Mouse (Mus musculus): Measurements from ENCODE around the gene Vps37b.

The Vps37b gene

GRCm38 (mm10) chr5:124021701-124022100 lies 10.4 kb downstream of the Vps37b start:
- DNase-seq (ENCODE audit: low read depth): no peak

GRCm38 (mm10) chr5:124021148-124021547 lies 10.9 kb downstream of the Vps37b start:
- DNase-seq (ENCODE audit: low read depth): no peak

GRCm38 (mm10) chr5:124019348-124020216 lies 12.5 kb downstream of the Vps37b start:
- peak; percentile 79 for DNase-seq (ENCODE audit: low read depth)

DNA sequence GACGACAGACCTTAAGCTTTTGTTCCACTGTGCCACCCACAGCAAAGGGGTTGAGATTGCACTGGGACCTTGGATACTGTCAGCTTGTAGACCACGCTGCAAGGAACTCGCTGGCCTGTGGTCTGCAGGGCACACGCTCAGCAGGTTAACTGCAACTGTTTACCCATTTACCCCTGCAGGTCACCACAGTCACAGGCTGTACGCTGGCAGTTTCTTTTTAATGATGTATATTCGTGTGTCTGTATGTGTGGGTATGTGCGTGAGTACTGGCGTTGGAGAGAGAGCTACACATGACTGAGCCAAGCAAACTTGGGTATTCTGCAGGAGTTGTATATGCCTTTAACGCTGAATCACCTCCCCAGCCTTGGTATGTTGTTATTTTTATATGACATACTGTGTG lies 13.4 kb downstream of the Vps37b start:
- DNase-seq (ENCODE audit: low read depth): no peak

DNA sequence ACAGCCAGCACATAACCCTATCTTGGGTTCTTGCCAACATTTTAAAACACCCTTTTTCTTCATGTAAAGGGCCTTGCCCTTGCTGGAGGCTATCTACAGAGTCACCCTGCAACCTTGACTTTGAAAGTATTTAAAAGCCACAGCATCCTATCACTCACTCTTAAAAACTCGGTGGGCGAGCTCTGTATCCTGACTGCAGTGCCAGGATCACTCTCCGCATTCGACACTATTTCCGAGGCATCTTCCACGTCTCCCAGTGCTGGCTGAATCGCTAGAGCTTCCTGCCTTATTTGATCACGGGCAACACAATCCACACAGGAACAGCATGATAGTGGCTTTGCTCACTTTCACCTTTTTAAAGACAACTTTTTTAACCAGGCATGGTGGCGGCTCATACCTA lies 14.1 kb downstream of the Vps37b start:
- DNase-seq (ENCODE audit: low read depth): no peak

DNA sequence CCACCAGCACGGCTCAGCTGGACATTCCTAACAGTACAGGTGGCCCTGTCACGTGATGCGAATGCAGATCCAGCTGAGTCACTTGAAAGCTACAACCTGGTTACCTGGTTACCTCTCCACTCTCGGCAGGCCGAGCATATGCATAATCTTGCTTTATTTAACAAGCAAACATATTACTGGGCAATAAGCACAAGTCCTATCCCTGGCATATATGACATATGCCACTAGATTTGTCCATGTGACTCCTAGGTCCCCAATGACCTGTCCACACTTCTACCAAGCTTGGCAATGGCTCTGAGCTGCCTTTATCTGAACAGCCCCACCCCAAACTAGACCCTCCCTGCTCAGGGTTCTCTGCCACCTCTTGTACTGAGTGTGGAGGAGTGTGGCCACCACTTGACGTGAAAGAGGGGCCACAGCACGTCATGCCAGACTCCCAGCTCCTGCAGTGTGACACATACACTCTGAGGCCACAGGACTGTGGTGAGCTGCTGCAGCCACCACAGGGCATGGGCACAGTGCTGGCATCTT lies 15.7 kb downstream of the Vps37b start:
- no peak for DNase-seq (ENCODE audit: low read depth)

DNA sequence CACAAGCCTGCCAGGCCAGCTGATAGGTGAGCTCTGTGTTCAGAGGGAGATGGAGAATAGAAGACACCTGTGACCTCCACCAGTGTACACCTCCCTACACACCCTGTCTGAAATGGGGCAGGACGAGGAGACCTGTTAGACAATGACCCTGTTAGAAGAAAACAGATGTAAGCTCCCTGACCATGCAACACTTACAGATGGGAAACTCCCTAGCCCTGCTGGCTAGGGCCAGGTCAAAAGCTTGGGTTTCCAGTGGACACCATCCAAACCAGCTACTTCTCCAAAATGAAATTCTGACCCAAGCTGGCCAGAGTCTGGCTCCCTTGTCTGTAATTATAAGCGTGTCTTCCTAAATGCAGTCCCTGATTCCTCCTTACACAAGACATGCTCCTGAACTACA lies 16.3 kb downstream of the Vps37b start:
- DNase-seq (ENCODE audit: low read depth): peak; percentile 48

DNA sequence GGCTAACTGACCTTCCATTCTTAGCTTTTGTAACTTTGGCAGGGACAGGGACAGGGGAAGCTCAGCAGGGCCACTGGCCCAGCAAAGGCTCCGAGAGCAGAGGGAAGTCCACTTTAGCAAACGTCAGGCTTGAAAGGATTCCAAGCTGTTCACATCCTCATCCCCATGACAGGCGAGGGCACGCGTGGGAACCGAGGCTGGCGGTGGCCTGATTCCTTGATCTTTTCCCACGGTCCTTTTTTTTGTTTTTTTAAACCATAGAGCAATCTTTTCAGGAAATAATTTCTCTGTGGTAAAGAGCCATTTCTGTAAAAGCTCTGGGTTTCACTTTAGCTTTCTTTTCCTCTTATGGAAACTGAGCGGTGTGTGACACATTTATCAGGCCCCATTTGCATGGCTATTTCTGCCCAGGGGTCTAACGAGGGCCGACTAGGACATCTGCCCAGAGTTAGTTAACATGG lies 17.2 kb downstream of the Vps37b start:
- no peak for DNase-seq (ENCODE audit: low read depth)

- no peak for DNase-seq (ENCODE audit: low read depth)
Observed at GRCm38 (mm10) chr5:124014180-124014579, 17.9 kb downstream of the Vps37b start.

DNA sequence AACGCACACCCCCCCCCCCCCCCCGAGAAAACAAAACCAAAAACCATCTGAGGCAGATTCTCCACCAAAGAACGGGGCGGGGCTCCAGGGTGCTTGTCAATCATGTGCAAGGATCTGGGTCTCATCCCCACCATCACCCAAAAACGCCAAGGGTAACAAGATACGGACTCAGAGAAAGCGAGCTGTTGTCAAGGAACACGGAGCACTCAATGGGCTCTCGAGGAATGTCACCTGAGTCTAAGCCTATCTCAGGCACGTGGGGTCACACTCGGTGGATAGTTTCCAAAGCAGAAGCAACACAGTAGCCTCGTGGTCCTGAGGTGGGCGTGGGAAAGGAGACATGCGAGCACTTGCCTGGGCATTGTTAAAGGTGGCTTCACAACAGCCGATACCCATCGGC lies 18.3 kb downstream of the Vps37b start:
- DNase-seq (ENCODE audit: low read depth): no peak

DNA sequence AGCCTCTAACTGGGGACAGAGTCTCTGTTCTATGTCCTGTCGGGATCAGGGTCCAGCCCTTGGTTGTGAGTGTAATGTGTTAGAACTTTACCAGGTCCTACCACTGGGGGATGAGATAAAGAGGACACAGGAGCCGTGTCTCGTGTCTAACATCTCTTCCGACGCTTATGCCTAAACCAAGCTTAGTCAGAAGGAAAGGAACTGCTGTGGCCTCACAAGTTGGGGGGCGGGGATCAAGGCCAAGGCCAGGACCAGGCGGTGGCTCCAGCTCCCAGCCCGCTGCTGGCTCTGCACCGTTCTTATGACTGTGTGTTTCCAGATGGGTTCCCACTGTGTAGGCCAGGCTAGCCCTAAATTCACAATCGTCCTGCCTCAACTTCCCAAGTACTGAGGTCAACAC lies 19.2 kb downstream of the Vps37b start:
- no peak for DNase-seq (ENCODE audit: low read depth)

DNA sequence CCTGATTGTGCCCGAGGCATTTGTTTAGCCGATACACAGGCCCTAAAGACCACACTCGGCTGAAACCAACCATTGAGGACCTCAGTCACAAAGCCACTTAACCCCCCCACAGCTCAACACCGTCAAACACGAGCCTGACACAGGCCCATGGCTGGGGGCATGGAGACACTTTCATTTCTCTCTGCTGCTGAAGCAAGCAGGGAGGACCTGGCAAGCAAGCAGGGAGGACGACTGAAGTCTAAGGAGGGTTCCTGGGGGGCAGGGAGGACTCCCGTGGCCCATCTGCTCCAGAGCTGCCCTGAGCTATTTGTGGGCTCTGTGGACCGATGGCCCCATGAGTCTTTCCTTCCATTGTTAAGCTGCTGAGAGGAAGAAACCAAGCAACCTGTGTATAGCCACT lies 20.1 kb downstream of the Vps37b start:
- DNase-seq (ENCODE audit: low read depth): no peak

DNA sequence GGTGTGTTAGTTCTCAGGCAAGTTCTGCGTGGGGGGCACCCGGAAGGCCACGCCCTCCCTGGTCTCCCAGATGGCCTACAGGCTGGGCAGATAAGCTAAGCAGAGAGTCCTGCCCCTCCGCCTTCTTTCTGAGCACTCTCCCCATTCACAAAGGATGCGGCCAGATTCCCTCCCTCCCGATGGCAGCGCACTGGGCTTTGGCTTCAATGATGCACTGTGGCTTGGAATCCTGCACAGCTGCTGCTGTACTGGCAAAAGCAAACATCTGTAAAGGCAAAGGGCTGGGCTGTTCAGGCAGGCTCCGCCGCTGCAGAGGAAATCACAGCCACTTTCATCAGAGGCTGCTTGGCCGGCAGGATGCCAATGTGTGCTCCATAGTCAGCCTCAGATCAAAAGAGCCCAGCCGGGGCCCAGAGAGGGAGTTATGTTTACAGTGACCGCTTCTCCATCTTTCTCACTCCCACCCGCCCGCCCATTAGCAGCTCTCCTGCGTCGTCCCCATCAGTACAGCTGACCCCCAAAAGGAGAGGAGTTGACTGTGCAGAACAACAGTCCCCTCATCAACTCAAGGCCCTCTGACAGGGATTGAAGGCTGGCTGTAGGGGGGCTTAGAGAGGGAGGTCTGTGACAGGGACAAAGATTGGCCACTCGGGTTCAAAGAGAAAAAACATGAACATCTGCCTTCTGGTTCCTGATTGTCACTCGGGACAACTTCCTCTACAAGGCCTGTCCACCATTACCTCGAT lies 21.0 kb downstream of the Vps37b start:
- DNase-seq (ENCODE audit: low read depth): peak; percentile 63

- no peak for DNase-seq (ENCODE audit: low read depth)
Observed at GRCm38 (mm10) chr5:124010077-124010476, 22.0 kb downstream of the Vps37b start.

DNA sequence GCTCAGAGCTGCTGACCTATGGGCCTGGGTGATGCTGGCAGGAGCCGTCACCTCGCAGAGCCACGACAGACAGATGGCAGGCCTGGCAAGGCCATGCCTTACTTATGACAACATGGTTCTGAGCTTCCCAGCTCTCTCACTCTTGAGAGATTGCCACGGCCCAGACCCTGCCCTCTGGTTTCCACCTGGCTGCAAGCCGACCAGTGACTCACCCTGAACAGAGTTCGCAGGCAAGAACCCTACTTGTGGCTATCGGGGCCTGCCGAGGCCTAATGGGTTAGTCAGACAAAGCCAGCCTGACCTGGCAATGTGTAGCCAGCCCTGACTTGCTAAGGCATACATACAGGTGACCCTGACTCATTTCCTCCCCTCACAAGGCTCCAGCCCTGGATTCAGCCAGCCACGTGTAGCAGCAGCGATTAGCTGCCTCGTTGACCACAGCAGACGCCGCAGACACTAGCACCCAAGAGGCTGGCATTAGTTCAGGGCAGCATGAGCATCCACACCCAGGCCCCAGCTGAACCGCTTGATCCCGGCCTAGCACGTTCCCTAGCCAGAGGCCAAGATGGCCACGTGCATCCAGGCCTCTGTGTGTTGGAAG lies 25.1 kb downstream of the Vps37b start:
- DNase-seq (ENCODE audit: low read depth): peak; percentile 96

DNA sequence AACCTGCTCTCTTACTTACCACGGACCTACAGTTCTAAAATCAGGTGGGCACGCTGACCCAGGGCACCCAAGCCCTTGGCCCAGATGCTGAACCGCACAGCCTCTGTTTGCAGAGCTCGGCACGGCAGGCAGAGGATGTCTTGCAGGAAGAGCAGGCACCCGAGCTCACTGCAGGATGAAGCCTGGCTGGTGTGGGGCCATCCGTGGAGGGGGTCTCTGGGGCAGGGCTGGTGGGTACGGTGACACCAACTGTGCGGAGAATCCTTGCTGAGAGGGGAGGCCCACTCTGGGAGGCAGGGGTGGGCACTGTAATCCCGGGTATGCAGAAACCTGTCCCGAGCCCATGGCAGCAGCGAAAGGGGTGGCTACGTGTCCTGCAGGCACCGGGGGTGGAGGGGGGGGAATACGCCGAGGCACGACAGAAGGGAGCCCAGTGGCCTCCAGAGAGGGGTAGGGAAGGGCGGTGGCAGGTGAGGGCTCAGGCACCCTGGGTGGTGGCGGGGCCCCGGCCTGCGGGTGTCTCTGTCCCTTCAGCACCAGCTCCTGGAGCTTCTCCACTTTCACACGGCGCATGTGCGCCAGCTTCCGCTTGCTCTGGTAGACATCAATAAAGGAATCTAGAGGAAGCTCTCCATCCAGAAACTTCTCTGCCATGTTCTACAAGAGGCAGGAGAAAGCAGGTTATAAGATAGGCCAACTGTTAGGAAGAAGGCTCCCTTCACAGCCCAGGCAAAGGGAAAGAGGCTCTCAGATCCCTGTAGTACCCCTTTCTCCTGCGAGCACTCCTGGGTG lies 25.8 kb downstream of the Vps37b start:
- peak; percentile 57 for DNase-seq (ENCODE audit: low read depth)

DNA sequence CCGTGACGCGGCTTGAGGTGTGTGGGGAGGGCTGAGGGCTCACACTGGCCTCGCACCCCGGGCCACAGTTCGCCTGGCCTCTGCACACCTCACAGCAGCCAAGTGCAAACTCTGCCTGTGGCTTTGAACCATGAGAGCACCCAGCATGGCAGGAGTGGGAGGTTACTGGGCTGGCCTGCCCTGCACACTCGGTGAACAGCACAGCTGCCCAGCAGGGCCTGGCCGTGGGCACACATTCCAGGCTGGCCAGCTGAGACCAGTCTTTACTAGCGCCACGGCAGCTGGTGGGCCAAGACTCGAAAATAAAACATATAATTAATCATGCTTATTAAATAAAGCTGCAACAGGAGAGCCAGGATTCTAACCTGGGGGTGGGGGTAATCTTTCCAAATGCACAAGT lies 26.5 kb downstream of the Vps37b start:
- no peak for DNase-seq (ENCODE audit: low read depth)

DNA sequence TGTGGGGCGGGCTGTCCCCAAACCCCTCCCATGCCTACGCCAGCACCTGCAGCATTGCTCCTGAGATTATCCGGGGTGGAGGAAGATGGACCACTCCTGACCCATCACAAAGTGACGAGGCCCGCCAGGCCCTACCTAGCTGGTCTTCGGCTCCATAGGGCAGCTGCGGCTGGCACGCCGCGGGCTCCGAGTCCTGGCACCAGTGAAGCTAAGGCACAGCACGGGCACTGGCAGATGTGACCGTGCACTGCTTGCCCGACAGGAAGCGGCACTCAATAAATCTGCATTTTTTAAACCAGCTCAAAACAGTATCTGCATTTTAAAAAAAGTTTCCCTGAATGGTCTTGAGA lies 26.9 kb downstream of the Vps37b start:
- DNase-seq (ENCODE audit: low read depth): no peak

GRCm38 (mm10) chr5:124004356-124005150 lies 27.5 kb downstream of the Vps37b start:
- no peak for DNase-seq (ENCODE audit: low read depth)

DNA sequence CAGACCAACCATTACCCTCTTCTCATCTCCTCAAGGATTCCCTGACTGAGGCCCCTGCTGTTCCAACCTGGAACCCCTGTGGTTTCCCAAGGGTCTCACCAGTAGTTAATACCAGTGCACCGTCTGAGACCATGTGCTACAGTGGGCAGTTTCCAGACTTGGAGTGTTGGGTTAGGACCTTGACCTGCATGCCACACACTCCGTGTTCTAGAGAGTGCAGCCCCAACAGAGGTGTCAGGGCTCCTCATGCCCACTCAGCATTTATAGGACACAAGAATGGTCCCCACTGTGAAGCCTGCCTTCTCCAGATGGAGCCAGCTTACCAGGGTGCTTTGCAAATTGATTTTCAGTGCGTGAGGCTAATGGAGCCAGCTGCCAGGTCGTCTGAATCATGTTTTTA lies 28.7 kb downstream of the Vps37b start:
- DNase-seq (ENCODE audit: low read depth): no peak

DNA sequence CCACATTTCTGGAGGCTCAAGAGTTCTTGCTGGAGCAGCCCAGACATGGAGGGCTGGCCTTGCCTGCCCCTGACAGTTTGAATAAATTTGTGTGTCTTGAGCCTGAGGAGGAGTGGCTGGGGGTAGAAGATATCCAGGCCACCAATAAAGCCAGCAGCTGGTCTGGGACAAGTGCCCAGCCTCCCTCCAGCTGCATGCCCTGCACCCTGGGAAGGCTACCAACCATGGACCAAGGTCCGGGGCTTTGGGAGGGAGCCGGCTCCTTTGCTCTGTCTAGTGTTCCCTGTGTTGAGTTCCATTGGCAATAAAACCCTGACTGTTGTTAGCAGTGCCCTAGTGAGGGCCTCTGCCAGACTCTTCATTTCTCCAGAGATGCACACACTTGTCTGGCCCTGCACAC lies 29.2 kb downstream of the Vps37b start:
- peak; percentile 30 for DNase-seq (ENCODE audit: low read depth)

All from NIH3T3 (cell line).